Mouse (Mus musculus): ENCODE results near the gene Kcnd3. TPM values are rescaled to one million over a fixed set of nuclear protein-coding genes. Genes with fewer than 3 reads are reported as not detected.

Kcnd3 gene
- polyA plus RNA-seq, 1 experiment from 2014 or later = 0.24 TPM

GRCm38 (mm10) chr3:105418441-105418840, 33.7 kb upstream of the Kcnd3 start:
- Histone ChIP-seq H3K9ac (replicated peaks) (no peak overlapping the region), H3K27ac (no peak overlapping the region), H3K4me1 (replicated peaks) (no peaks in the 10 kb centered on the region), H3K4me3 (replicated peaks) (no peak overlapping the region), H3K27me3 (no peaks in the 10 kb centered on the region), H3K9me3 (no peaks in the 10 kb centered on the region), H3K36me3 (no peaks in the 10 kb centered on the region), H3K4me2 (no peak overlapping the region)
- 89% methylated on average over 1 of the region's 1 CpGs for WGBS
- ATAC-seq (ENCODE audit: insufficient number of reproducible peaks, insufficient read depth, low FRiP score, low TSS enrichment, low read depth) = no peak

GRCm38 (mm10) chr3:105422391-105422790, 29.7 kb upstream of the Kcnd3 start:
- no peaks in the 10 kb centered on the region for H3K9me3 ChIP-seq
- peaks cover 15% of the 10 kb centered on the region for H3K4me1 ChIP-seq (replicated peaks)
- H3K4me3 ChIP-seq (replicated peaks) = no peak overlapping the region
- no peak for ATAC-seq (ENCODE audit: insufficient number of reproducible peaks, insufficient read depth, low FRiP score, low TSS enrichment, low read depth)
- no peak overlapping the region for H3K27ac ChIP-seq
- no peak overlapping the region for H3K4me2 ChIP-seq
- no peaks in the 10 kb centered on the region for H3K27me3 ChIP-seq
- no peaks in the 10 kb centered on the region for H3K36me3 ChIP-seq
- no peak overlapping the region for H3K9ac ChIP-seq (replicated peaks)

GRCm38 (mm10) chr3:105423427-105423826, 28.7 kb upstream of the Kcnd3 start:
- no peak for ATAC-seq (ENCODE audit: insufficient number of reproducible peaks, insufficient read depth, low FRiP score, low TSS enrichment, low read depth)
- Histone ChIP-seq H3K9ac (replicated peaks) (no peak overlapping the region), H3K4me3 (replicated peaks) (no peak overlapping the region)

GRCm38 (mm10) chr3:105428586-105428985, 23.5 kb upstream of the Kcnd3 start:
- H3K27ac ChIP-seq = no peak overlapping the region
- H3K9ac ChIP-seq (replicated peaks) = no peak overlapping the region
- ATAC-seq (ENCODE audit: insufficient number of reproducible peaks, insufficient read depth, low FRiP score, low TSS enrichment, low read depth) = no peak
- no peaks in the 10 kb centered on the region for H3K9me3 ChIP-seq
- H3K27me3 ChIP-seq = no peaks in the 10 kb centered on the region
- no peaks in the 10 kb centered on the region for H3K36me3 ChIP-seq
- H3K4me3 ChIP-seq (replicated peaks) = no peak overlapping the region
- no peak overlapping the region for H3K4me2 ChIP-seq
- peaks cover 15% of the 10 kb centered on the region for H3K4me1 ChIP-seq (replicated peaks)

More at GRCm38 (mm10) chr3:105423427-105423826, 28.7 kb upstream of the Kcnd3 start:
- Histone ChIP-seq H3K9me3 (no peaks in the 10 kb centered on the region), H3K4me1 (replicated peaks) (peaks cover 15% of the 10 kb centered on the region), H3K27me3 (no peaks in the 10 kb centered on the region), H3K36me3 (no peaks in the 10 kb centered on the region), H3K4me2 (no peak overlapping the region), H3K27ac (no peak overlapping the region)
- WGBS = 35% methylated on average over 4 of the region's 4 CpGs

GRCm38 (mm10) chr3:105436383-105436782, 15.7 kb upstream of the Kcnd3 start:
- Histone ChIP-seq H3K4me1 (replicated peaks) (no peaks in the 10 kb centered on the region), H3K9me3 (no peaks in the 10 kb centered on the region), H3K36me3 (no peaks in the 10 kb centered on the region), H3K27me3 (no peaks in the 10 kb centered on the region), H3K27ac (no peak overlapping the region), H3K9ac (replicated peaks) (no peak overlapping the region), H3K4me2 (no peak overlapping the region), H3K4me3 (replicated peaks) (no peak overlapping the region)
- WGBS = 62% methylated on average over 2 of the region's 2 CpGs
- no peak for ATAC-seq (ENCODE audit: insufficient number of reproducible peaks, insufficient read depth, low FRiP score, low TSS enrichment, low read depth)

- ATAC-seq (ENCODE audit: insufficient number of reproducible peaks, insufficient read depth, low FRiP score, low TSS enrichment, low read depth) = no peak
- Histone ChIP-seq H3K27ac (no peak overlapping the region), H3K9ac (replicated peaks) (no peak overlapping the region), H3K4me1 (replicated peaks) (no peaks in the 10 kb centered on the region), H3K27me3 (no peaks in the 10 kb centered on the region), H3K9me3 (no peaks in the 10 kb centered on the region), H3K4me2 (no peak overlapping the region), H3K36me3 (no peaks in the 10 kb centered on the region), H3K4me3 (replicated peaks) (no peak overlapping the region)
- 76% methylated on average over 11 of the region's 11 CpGs for WGBS
Measured at GRCm38 (mm10) chr3:105436971-105437370, 15.2 kb upstream of the Kcnd3 start.

GRCm38 (mm10) chr3:105440873-105441495, 11.1 kb upstream of the Kcnd3 start:
- ATAC-seq (ENCODE audit: insufficient number of reproducible peaks, insufficient read depth, low FRiP score, low TSS enrichment, low read depth) = no peak
- WGBS = 57% methylated on average over 4 of the region's 4 CpGs
- no peaks in the 10 kb centered on the region for H3K9me3 ChIP-seq

GRCm38 (mm10) chr3:105450641-105451470, 1.3 kb upstream of the Kcnd3 start:
- H3K36me3 ChIP-seq = no peaks in the 10 kb centered on the region
- H3K9me3 ChIP-seq = no peaks in the 10 kb centered on the region
- 2% methylated on average over 22 of the region's 22 CpGs for WGBS
- no peak overlapping the region for H3K9ac ChIP-seq (replicated peaks)
- peaks cover 88% of the 10 kb centered on the region for H3K27me3 ChIP-seq
- peak overlapping the region; percentile 100 for H3K4me2 ChIP-seq
- peak overlapping the region; percentile 68 for H3K4me3 ChIP-seq (replicated peaks)
- ATAC-seq (ENCODE audit: insufficient number of reproducible peaks, insufficient read depth, low FRiP score, low TSS enrichment, low read depth) = peak; percentile 41
- H3K4me1 ChIP-seq (replicated peaks) = peaks cover 29% of the 10 kb centered on the region
- H3K27ac ChIP-seq = no peak overlapping the region

More at GRCm38 (mm10) chr3:105440873-105441495, 11.1 kb upstream of the Kcnd3 start:
- no peak overlapping the region for H3K4me3 ChIP-seq (replicated peaks)
- no peak overlapping the region for H3K27ac ChIP-seq
- no peaks in the 10 kb centered on the region; the same call in 1 of the 2 replicates for H3K27me3 ChIP-seq
- no peak overlapping the region for H3K4me2 ChIP-seq
- H3K36me3 ChIP-seq = no peaks in the 10 kb centered on the region
- H3K9ac ChIP-seq (replicated peaks) = no peak overlapping the region
- no peaks in the 10 kb centered on the region for H3K4me1 ChIP-seq (replicated peaks)

- H3K9me3 ChIP-seq = no peaks in the 10 kb centered on the region
- peak overlapping the region; percentile 70 for H3K9ac ChIP-seq (replicated peaks)
- peak overlapping the region; percentile 68 for H3K4me3 ChIP-seq (replicated peaks)
- H3K27me3 ChIP-seq = peaks cover 95% of the 10 kb centered on the region
- H3K4me2 ChIP-seq = peak overlapping the region; percentile 100
- under 1% methylated on average over 53 of the region's 60 CpGs for WGBS
- peaks cover 29% of the 10 kb centered on the region for H3K4me1 ChIP-seq (replicated peaks)
- ATAC-seq (ENCODE audit: insufficient number of reproducible peaks, insufficient read depth, low FRiP score, low TSS enrichment, low read depth) = no peak
- no peak overlapping the region for H3K27ac ChIP-seq
- no peaks in the 10 kb centered on the region for H3K36me3 ChIP-seq
Measured at GRCm38 (mm10) chr3:105452556-105453213, 555 bp downstream of the Kcnd3 start.

GRCm38 (mm10) chr3:105453214-105453950, 1.3 kb downstream of the Kcnd3 start:
- Histone ChIP-seq H3K36me3 (no peaks in the 10 kb centered on the region), H3K4me3 (replicated peaks) (peak overlapping the region; percentile 68), H3K27ac (no peak overlapping the region), H3K27me3 (peaks cover 93% of the 10 kb centered on the region), H3K9me3 (no peaks in the 10 kb centered on the region), H3K4me2 (peak overlapping the region; percentile 100), H3K4me1 (replicated peaks) (peaks cover 29% of the 10 kb centered on the region), H3K9ac (replicated peaks) (no peak overlapping the region)
- no peak for ATAC-seq (ENCODE audit: insufficient number of reproducible peaks, insufficient read depth, low FRiP score, low TSS enrichment, low read depth)
- 4% methylated on average over 19 of the region's 19 CpGs for WGBS

GRCm38 (mm10) chr3:105457657-105458056, 5.5 kb downstream of the Kcnd3 start:
- 69% methylated on average over 4 of the region's 4 CpGs for WGBS

More at GRCm38 (mm10) chr3:105457657-105458056, 5.5 kb downstream of the Kcnd3 start:
- H3K9ac ChIP-seq (replicated peaks) = no peak overlapping the region
- no peaks in the 10 kb centered on the region for H3K36me3 ChIP-seq
- no peaks in the 10 kb centered on the region for H3K9me3 ChIP-seq
- H3K4me1 ChIP-seq (replicated peaks) = peaks cover 12% of the 10 kb centered on the region
- no peak overlapping the region for H3K4me2 ChIP-seq
- H3K27ac ChIP-seq = no peak overlapping the region
- no peak for ATAC-seq (ENCODE audit: insufficient number of reproducible peaks, insufficient read depth, low FRiP score, low TSS enrichment, low read depth)
- peaks cover 51% of the 10 kb centered on the region for H3K27me3 ChIP-seq
- H3K4me3 ChIP-seq (replicated peaks) = no peak overlapping the region

Measured in limb, embryonic 12.5 days (tissue).